In the genomic region with DNA sequence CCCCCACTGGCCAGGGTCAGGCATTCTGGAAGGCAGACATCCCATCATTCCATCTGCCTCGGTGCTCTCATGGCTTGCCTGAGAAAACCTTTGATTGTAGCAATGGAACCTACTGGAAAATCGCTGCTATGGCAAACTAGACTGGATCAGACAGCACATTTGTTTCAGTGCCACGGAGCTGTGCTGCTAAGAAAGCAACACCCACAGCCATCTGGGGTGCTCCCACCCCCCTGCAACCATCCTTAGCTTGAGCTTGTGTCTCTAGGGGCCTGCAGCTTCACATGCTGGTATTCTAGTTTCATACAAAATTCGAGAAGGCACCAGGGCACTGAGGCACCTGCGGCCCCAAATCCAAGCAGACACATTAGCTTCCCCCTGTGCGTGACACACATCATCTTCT, we compare ENCODE assay signal across 19 mouse cellular contexts. TPM values are rescaled to one million over a fixed set of nuclear protein-coding genes. Genes with fewer than 3 reads are reported as not detected.
DNase-seq lines count a peak whose midpoint lies in the region.
"Had no signal": no experiment of that assay in that cellular context is flagged by ENCODE, and none has a peak within 500 bp of the region (broad histone marks: within the 10 kb centered on the region; RNA-seq: fewer than 3 reads in every experiment).

No protein-coding gene starts in this region.

- DNase-seq in layer of hippocampus, adult 11-12 months (ENCODE audit: low spot score), result peak; percentile 78
- DNase-seq in layer of hippocampus, postnatal 25 days (ENCODE audit: extremely low spot score in 1 of 2, low spot score in 1 of 2), result no peak
- peak; percentile 48 to 49 for DNase-seq in frontal cortex, postnatal 14 days (ENCODE audit: low spot score in 2 of 2)
- DNase-seq in left cerebral cortex, adult 18-20 months (ENCODE audit: low spot score in 2 of 2), result peak; percentile 53 to 72
- DNase-seq in right cerebral cortex, postnatal 10 days (ENCODE audit: low spot score in 2 of 2), result peak; percentile 67 to 79
- no peak for DNase-seq in kidney, postnatal 36 days
- DNase-seq in thymus, postnatal 10 days (ENCODE audit: low spot score in 2 of 2), result no peak
- DNase-seq in adrenal gland, adult (ENCODE audit: inconsistent age in 2 of 2, low spot score in 1 of 2), result no peak
- DNase-seq: adrenal gland, adult 8-10 months; cerebellum, adult 11 months; cerebellum, postnatal 14 days; embryo, embryonic 11 days; heart, postnatal 36 days; lung, adult 18-20 months; lung, postnatal 36 days; midbrain, embryonic 14.5 days; spleen, adult 18-20 months had no signal

RNA-seq across cellular contexts. Expression of a gene that starts 27.1 kb away (rescaled TPM):
- 100 to 1,000 TPM; 181 to 207 TPM for total RNA-seq in layer of hippocampus, postnatal 25 days (2021)
- total RNA-seq in left cerebral cortex, adult 18-20 months (2021), result 100 to 1,000 TPM; 130 to 135 TPM
- total RNA-seq: liver, adult 2 months; MEL had no signal

Comparison
In these comparisons a context has a peak if more than half of its experiments do, and no peak if none do; other contexts are left out.
1. DNase-seq: peak in layer of hippocampus, adult 11-12 months (single experiment), frontal cortex, postnatal 14 days (2 of 2), left cerebral cortex, adult 18-20 months (2 of 2) and right cerebral cortex, postnatal 10 days (2 of 2); none in layer of hippocampus, postnatal 25 days (0 of 2), kidney, postnatal 36 days (0 of 2), thymus, postnatal 10 days (0 of 2) and adrenal gland, adult (0 of 2).